Mouse (Mus musculus) ZHBTc4 (cell line): Measurements from ENCODE around the gene Sugct.

Source experiments
- DNase-seq: peaks from one replicate; pipeline ENCODE4 v3.0.0-alpha.2; 2011; ENCODE audit warnings: low read depth, low spot score

Sugct gene

GRCm38 (mm10) chr13:17038341-17038740 lies 657.0 kb downstream of the Sugct start:
- no peak for DNase-seq

- no peak for DNase-seq
Observed at GRCm38 (mm10) chr13:17037899-17038298, 657.5 kb downstream of the Sugct start.

GRCm38 (mm10) chr13:17030761-17031160 lies 664.6 kb downstream of the Sugct start:
- DNase-seq, result no peak

GRCm38 (mm10) chr13:17028595-17028994 lies 666.8 kb downstream of the Sugct start:
- DNase-seq, result peak; percentile 78

- no peak for DNase-seq
Observed at GRCm38 (mm10) chr13:17027846-17028529, 667.4 kb downstream of the Sugct start.

- DNase-seq, result no peak
Observed at GRCm38 (mm10) chr13:17027001-17027400, 668.4 kb downstream of the Sugct start.

- no peak for DNase-seq
Observed at GRCm38 (mm10) chr13:16996464-16996863, 698.9 kb downstream of the Sugct start.

GRCm38 (mm10) chr13:16995321-16995720 lies 700.0 kb downstream of the Sugct start:
- no peak for DNase-seq

GRCm38 (mm10) chr13:16977743-16978142 lies 717.6 kb downstream of the Sugct start:
- no peak for DNase-seq

GRCm38 (mm10) chr13:16971277-16971676 lies 724.1 kb downstream of the Sugct start:
- no peak for DNase-seq

GRCm38 (mm10) chr13:16968995-16969394 lies 726.4 kb downstream of the Sugct start:
- no peak for DNase-seq

- DNase-seq, result no peak
Observed at GRCm38 (mm10) chr13:16964823-16965475, 730.4 kb downstream of the Sugct start.

GRCm38 (mm10) chr13:16952045-16952444 lies 743.3 kb downstream of the Sugct start:
- DNase-seq, result no peak

GRCm38 (mm10) chr13:16939466-16939811 lies 755.9 kb downstream of the Sugct start:
- DNase-seq, result no peak

- DNase-seq, result no peak
Observed at GRCm38 (mm10) chr13:16938552-16939465, 756.5 kb downstream of the Sugct start.

- no peak for DNase-seq
Observed at GRCm38 (mm10) chr13:16937422-16938202, 757.7 kb downstream of the Sugct start.

GRCm38 (mm10) chr13:16935029-16935428 lies 760.3 kb downstream of the Sugct start:
- DNase-seq, result no peak

GRCm38 (mm10) chr13:16933600-16933999 lies 761.8 kb downstream of the Sugct start:
- DNase-seq, result no peak

GRCm38 (mm10) chr13:16921305-16921704 lies 774.0 kb downstream of the Sugct start:
- DNase-seq, result peak; percentile 60

GRCm38 (mm10) chr13:16915697-16916096 lies 779.7 kb downstream of the Sugct start:
- no peak for DNase-seq

GRCm38 (mm10) chr13:16912214-16912613 lies 783.1 kb downstream of the Sugct start:
- DNase-seq, result no peak

GRCm38 (mm10) chr13:16906974-16907373 lies 788.4 kb downstream of the Sugct start:
- DNase-seq, result no peak
